Comparison of ENCODE assay signal across 8 mouse cellular contexts in the genomic region with DNA sequence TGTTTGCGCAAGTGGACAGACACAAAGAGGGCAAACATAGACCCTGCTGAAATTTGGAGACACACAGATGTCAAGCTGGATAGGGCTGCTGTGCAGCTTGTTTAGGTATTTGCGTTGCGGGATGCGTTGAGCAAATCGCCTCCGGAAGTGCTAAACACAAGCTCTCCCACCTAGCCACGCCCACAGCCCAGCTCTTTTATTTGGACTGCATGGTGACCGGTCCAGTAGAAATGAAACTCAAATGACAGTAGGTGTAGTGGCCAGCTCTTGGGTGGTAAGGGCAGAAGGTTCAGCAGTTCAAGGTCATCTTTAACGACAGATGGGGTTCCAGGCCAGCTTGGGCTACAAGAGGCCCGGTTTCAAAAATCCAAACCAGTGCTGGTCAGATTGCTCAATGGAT. TPM values are rescaled to one million over a fixed set of nuclear protein-coding genes. Genes with fewer than 3 reads are reported as not detected.
A peak's percentile ranks its signal among the peaks of the same experiment; 100 is the strongest.
DNase-seq lines count a peak whose midpoint lies in the region; ATAC-seq and TF ChIP-seq lines count a peak whose summit lies in the region.

No protein-coding gene starts in this region.

- no peak overlapping the region for H3K9ac ChIP-seq in heart, embryonic 14.5 days (ENCODE audit: low read length)
- H3K9ac ChIP-seq in liver, embryonic 13.5 days = no peak overlapping the region

- peak; percentile 23; the same call in 1 of the 2 replicates for TF ChIP-seq POLR2A in embryonic fibroblast, embryonic 13.5 days (IDR thresholded peaks at IDR 0.05; ENCODE audit: low read depth, low read length)

- 45% methylated on average over 10 of the region's 10 CpGs for WGBS in heart, embryonic 14.5 days
- 60% methylated on average over 10 of the region's 10 CpGs for WGBS in liver, embryonic 13.5 days (ENCODE audit: insufficient replicate concordance)

- H3K4me2 ChIP-seq in heart, embryonic 14.5 days (ENCODE audit: low read length) = peak overlapping the region; percentile 79; the same call in 1 of the 2 replicates
- peak overlapping the region; percentile 94 for H3K4me2 ChIP-seq in liver, embryonic 13.5 days

- TF ChIP-seq CTCF in embryonic fibroblast, embryonic 13.5 days (IDR thresholded peaks at IDR 0.05; ENCODE audit: borderline replicate concordance, insufficient read depth, low read length) = no peak

- H3K4me1 ChIP-seq in heart, embryonic 14.5 days (ENCODE audit: control insufficient read depth in 2 of 2, insufficient read depth in 2 of 2, low read length in 2 of 2) = peaks cover 21% of the 10 kb centered on the region in 2 experiments
- peaks cover 4% of the 10 kb centered on the region; the same call in 1 of the 2 replicates for H3K4me1 ChIP-seq in embryonic fibroblast, embryonic 13.5 days (ENCODE audit: control insufficient read depth, insufficient read depth, low read length)
- peaks cover 46% of the 10 kb centered on the region for H3K4me1 ChIP-seq in liver, embryonic 13.5 days (replicated peaks)

- no peak overlapping the region for H3K27ac ChIP-seq in heart, embryonic 14.5 days (replicated peaks in 1 of 2; ENCODE audit: control insufficient read depth in 1 of 2, insufficient read depth in 1 of 2, low read depth in 2 of 2, low read length in 2 of 2)
- no peak overlapping the region for H3K27ac ChIP-seq in embryonic fibroblast, embryonic 13.5 days (ENCODE audit: insufficient read depth, low read length)
- H3K27ac ChIP-seq in liver, embryonic 13.5 days = no peak overlapping the region; the same call in 1 of the 2 replicates

- H3K36me3 ChIP-seq in heart, embryonic 14.5 days (ENCODE audit: control insufficient read depth, insufficient read depth, low read length) = no peaks in the 10 kb centered on the region
- no peaks in the 10 kb centered on the region for H3K36me3 ChIP-seq in liver, embryonic 13.5 days

- no peak for DNase-seq in heart, adult 8-10 months (ENCODE audit: low spot score)
- DNase-seq in 416B (ENCODE audit: low read depth) = peak; percentile 72
- DNase-seq in liver, embryonic 13.5 days = no peak
- DNase-seq in spleen, postnatal 36 days (ENCODE audit: low spot score in 2 of 2) = no peak
- DNase-seq in cerebellum, adult 11 months = no peak
- no peak for DNase-seq in cerebellum, adult 9-11 months

- no peak overlapping the region for H3K4me3 ChIP-seq in heart, embryonic 14.5 days (ENCODE audit: control insufficient read depth in 1 of 2, insufficient read depth in 1 of 2, low read depth in 1 of 2, low read length in 2 of 2)
- peak overlapping the region; percentile 70 for H3K4me3 ChIP-seq in embryonic fibroblast, embryonic 13.5 days (ENCODE audit: insufficient read depth, low read length)
- peak overlapping the region; percentile 78; the same call in 1 of the 2 replicates for H3K4me3 ChIP-seq in liver, embryonic 13.5 days (replicated peaks)

- ATAC-seq in heart, embryonic 14.5 days (ENCODE audit: insufficient number of reproducible peaks, insufficient read depth, low FRiP score, low read depth) = no peak
- no peak for ATAC-seq in liver, embryonic 13.5 days (ENCODE audit: low read depth)

- H3K9me3 ChIP-seq in heart, embryonic 14.5 days (ENCODE audit: control insufficient read depth, low read length) = no peaks in the 10 kb centered on the region
- no peaks in the 10 kb centered on the region for H3K9me3 ChIP-seq in liver, embryonic 13.5 days (replicated peaks)

- no peaks in the 10 kb centered on the region for H3K27me3 ChIP-seq in heart, embryonic 14.5 days (ENCODE audit: control insufficient read depth, insufficient read depth, low read length)
- peaks cover 36% of the 10 kb centered on the region for H3K27me3 ChIP-seq in liver, embryonic 13.5 days

RNA-seq across cellular contexts. Expression of a gene that starts 1.5 kb away (rescaled TPM):
- polyA plus RNA-seq in heart, embryonic 14.5 days (2014; fragmentation: Nextera tagmentation; extraction: Ambion mirVana) = 10.8 and 13.6 TPM in 2 replicates
- 10 to 100 TPM; 10.2 to 12.7 (median 10.5) TPM for total RNA-seq in heart, adult 8-10 months (2022)
- 27.2 and 29.5 TPM in 2 replicates for polyA plus RNA-seq in embryonic fibroblast, embryonic 13.5 days (2011; ENCODE audit: insufficient read length, low read depth, missing spikeins)
- polyA plus RNA-seq in liver, embryonic 13.5 days (2015; fragmentation: Nextera tagmentation; extraction: Ambion mirVana) = 3.8 and 3.9 TPM in 2 replicates

Comparison
In these comparisons a context has a peak if more than half of its experiments do, and no peak if none do; other contexts are left out.
1. H3K4me3 ChIP-seq: peak in embryonic fibroblast, embryonic 13.5 days (single experiment) and liver, embryonic 13.5 days (single experiment); none in heart, embryonic 14.5 days (0 of 2).